Mouse (Mus musculus): ENCODE data around the gene Myrf. TPM values are rescaled to one million over a fixed set of nuclear protein-coding genes. Genes with fewer than 3 reads are reported as not detected.

The Myrf gene
- total RNA-seq (2014; fragmentation: Nextera tagmentation) (not detected in 2 replicates), total RNA-seq (2017) (not detected in 2 replicates)

GRCm38 (mm10) chr19:10240654-10241305 lies at the start of gene Myrf:
TSS of gene Myrf (minus strand) at chr19:10240748.
- peak; percentile 35 for ATAC-seq (replicated peaks; ENCODE audit: low FRiP score, low TSS enrichment, poor library complexity, severe bottlenecking)

- ATAC-seq (replicated peaks; ENCODE audit: low FRiP score, low TSS enrichment, poor library complexity, severe bottlenecking), result no peak
These were observed 49.1 kb upstream of the Myrf start for GRCm38 (mm10) chr19:10289609-10290150.

GRCm38 (mm10) chr19:10288125-10289040 lies 47.8 kb upstream of the Myrf start:
- no peak for ATAC-seq (replicated peaks; ENCODE audit: low FRiP score, low TSS enrichment, poor library complexity, severe bottlenecking)

- ATAC-seq (replicated peaks; ENCODE audit: low FRiP score, low TSS enrichment, poor library complexity, severe bottlenecking), result no peak
These were observed 45.9 kb upstream of the Myrf start for GRCm38 (mm10) chr19:10286458-10286872.

GRCm38 (mm10) chr19:10280771-10281540 lies 40.4 kb upstream of the Myrf start:
- ATAC-seq (replicated peaks; ENCODE audit: low FRiP score, low TSS enrichment, poor library complexity, severe bottlenecking), result no peak

- no peak for ATAC-seq (replicated peaks; ENCODE audit: low FRiP score, low TSS enrichment, poor library complexity, severe bottlenecking)
These were observed 39.1 kb upstream of the Myrf start for GRCm38 (mm10) chr19:10279668-10280067.

- no peak for ATAC-seq (replicated peaks; ENCODE audit: low FRiP score, low TSS enrichment, poor library complexity, severe bottlenecking)
These were observed 38.2 kb upstream of the Myrf start for GRCm38 (mm10) chr19:10278669-10279324.

- no peak for ATAC-seq (replicated peaks; ENCODE audit: low FRiP score, low TSS enrichment, poor library complexity, severe bottlenecking)
These were observed 37.2 kb upstream of the Myrf start for GRCm38 (mm10) chr19:10277759-10278158.

GRCm38 (mm10) chr19:10277331-10277730 lies 36.8 kb upstream of the Myrf start:
- ATAC-seq (replicated peaks; ENCODE audit: low FRiP score, low TSS enrichment, poor library complexity, severe bottlenecking), result no peak

GRCm38 (mm10) chr19:10276483-10277144 lies 36.1 kb upstream of the Myrf start:
- no peak for ATAC-seq (replicated peaks; ENCODE audit: low FRiP score, low TSS enrichment, poor library complexity, severe bottlenecking)

- no peak for ATAC-seq (replicated peaks; ENCODE audit: low FRiP score, low TSS enrichment, poor library complexity, severe bottlenecking)
These were observed 33.5 kb upstream of the Myrf start for GRCm38 (mm10) chr19:10274056-10274455.

GRCm38 (mm10) chr19:10272746-10273145 lies 32.2 kb upstream of the Myrf start:
- 0 out of 2 replicates have a peak, but pooled peaks have one; percentile 21 for ATAC-seq (replicated peaks; ENCODE audit: low FRiP score, low TSS enrichment, poor library complexity, severe bottlenecking)

- no peak for ATAC-seq (replicated peaks; ENCODE audit: low FRiP score, low TSS enrichment, poor library complexity, severe bottlenecking)
These were observed 31.0 kb upstream of the Myrf start for GRCm38 (mm10) chr19:10271592-10271991.

GRCm38 (mm10) chr19:10270356-10270755 lies 29.8 kb upstream of the Myrf start:
- no peak for ATAC-seq (replicated peaks; ENCODE audit: low FRiP score, low TSS enrichment, poor library complexity, severe bottlenecking)

GRCm38 (mm10) chr19:10268851-10269250 lies 28.3 kb upstream of the Myrf start:
- no peak for ATAC-seq (replicated peaks; ENCODE audit: low FRiP score, low TSS enrichment, poor library complexity, severe bottlenecking)

- no peak for ATAC-seq (replicated peaks; ENCODE audit: low FRiP score, low TSS enrichment, poor library complexity, severe bottlenecking)
These were observed 27.4 kb upstream of the Myrf start for GRCm38 (mm10) chr19:10267953-10268352.

- ATAC-seq (replicated peaks; ENCODE audit: low FRiP score, low TSS enrichment, poor library complexity, severe bottlenecking), result no peak
These were observed 26.5 kb upstream of the Myrf start for GRCm38 (mm10) chr19:10267057-10267456.

- ATAC-seq (replicated peaks; ENCODE audit: low FRiP score, low TSS enrichment, poor library complexity, severe bottlenecking), result peak; percentile 64; the same call in 1 of the 2 replicates
These were observed 25.8 kb upstream of the Myrf start for GRCm38 (mm10) chr19:10266196-10266850.

Measured in megakaryocyte-erythroid progenitor cell, adult 5-6 weeks (primary cell).